Mouse (Mus musculus): ENCODE measurements around the gene Mdfic. TPM values are rescaled to one million over a fixed set of nuclear protein-coding genes. Genes with fewer than 3 reads are reported as not detected.

Gene Mdfic
- total RNA-seq, 2 experiments from 2014 or later: 3.3 to 4.0 TPM

- no peak for DNase-seq (ENCODE audit: extremely low spot score in 1 of 2, low spot score in 1 of 2)
Measured at GRCm38 (mm10) chr6:15738331-15738943, 18.0 kb downstream of the Mdfic start.

- DNase-seq (ENCODE audit: extremely low spot score in 1 of 2, low spot score in 1 of 2): no peak
Measured at GRCm38 (mm10) chr6:15739132-15739531, 18.7 kb downstream of the Mdfic start.

GRCm38 (mm10) chr6:15742591-15743149 is 22.2 kb downstream of the Mdfic start:
- no peak for DNase-seq (ENCODE audit: extremely low spot score in 1 of 2, low spot score in 1 of 2)

- DNase-seq (ENCODE audit: extremely low spot score in 1 of 2, low spot score in 1 of 2): no peak
Measured at GRCm38 (mm10) chr6:15743291-15743792, 22.9 kb downstream of the Mdfic start.

- no peak for DNase-seq (ENCODE audit: extremely low spot score in 1 of 2, low spot score in 1 of 2)
Measured at GRCm38 (mm10) chr6:15743793-15744192, 23.3 kb downstream of the Mdfic start.

GRCm38 (mm10) chr6:15745313-15745712 is 24.9 kb downstream of the Mdfic start:
- no peak for DNase-seq (ENCODE audit: extremely low spot score in 1 of 2, low spot score in 1 of 2)

- no peak for DNase-seq (ENCODE audit: extremely low spot score in 1 of 2, low spot score in 1 of 2)
Measured at GRCm38 (mm10) chr6:15745891-15746290, 25.4 kb downstream of the Mdfic start.

GRCm38 (mm10) chr6:15747396-15748155 is 27.1 kb downstream of the Mdfic start:
- no peak for DNase-seq (ENCODE audit: extremely low spot score in 1 of 2, low spot score in 1 of 2)

GRCm38 (mm10) chr6:15748236-15748635 is 27.8 kb downstream of the Mdfic start:
- DNase-seq (ENCODE audit: extremely low spot score in 1 of 2, low spot score in 1 of 2): no peak

- no peak for DNase-seq (ENCODE audit: extremely low spot score in 1 of 2, low spot score in 1 of 2)
Measured at GRCm38 (mm10) chr6:15748943-15749342, 28.5 kb downstream of the Mdfic start.

GRCm38 (mm10) chr6:15750101-15750500 is 29.6 kb downstream of the Mdfic start:
- DNase-seq (ENCODE audit: extremely low spot score in 1 of 2, low spot score in 1 of 2): no peak

- DNase-seq (ENCODE audit: extremely low spot score in 1 of 2, low spot score in 1 of 2): no peak
Measured at GRCm38 (mm10) chr6:15751375-15751774, 30.9 kb downstream of the Mdfic start.

- DNase-seq (ENCODE audit: extremely low spot score in 1 of 2, low spot score in 1 of 2): no peak
Measured at GRCm38 (mm10) chr6:15752160-15752559, 31.7 kb downstream of the Mdfic start.

- no peak for DNase-seq (ENCODE audit: extremely low spot score in 1 of 2, low spot score in 1 of 2)
Measured at GRCm38 (mm10) chr6:15753208-15753607, 32.7 kb downstream of the Mdfic start.

GRCm38 (mm10) chr6:15758394-15758793 is 37.9 kb downstream of the Mdfic start:
- no peak for DNase-seq (ENCODE audit: extremely low spot score in 1 of 2, low spot score in 1 of 2)

GRCm38 (mm10) chr6:15760750-15761149 is 40.3 kb downstream of the Mdfic start:
- no peak for DNase-seq (ENCODE audit: extremely low spot score in 1 of 2, low spot score in 1 of 2)

- no peak for DNase-seq (ENCODE audit: extremely low spot score in 1 of 2, low spot score in 1 of 2)
Measured at GRCm38 (mm10) chr6:15764039-15764438, 43.6 kb downstream of the Mdfic start.

GRCm38 (mm10) chr6:15767460-15767859 is 47.0 kb downstream of the Mdfic start:
- DNase-seq (ENCODE audit: extremely low spot score in 1 of 2, low spot score in 1 of 2): no peak

- no peak for DNase-seq (ENCODE audit: extremely low spot score in 1 of 2, low spot score in 1 of 2)
Measured at GRCm38 (mm10) chr6:15770128-15770527, 49.7 kb downstream of the Mdfic start.

GRCm38 (mm10) chr6:15777070-15777469 is 56.6 kb downstream of the Mdfic start:
- no peak for DNase-seq (ENCODE audit: extremely low spot score in 1 of 2, low spot score in 1 of 2)

- no peak for DNase-seq (ENCODE audit: extremely low spot score in 1 of 2, low spot score in 1 of 2)
Measured at GRCm38 (mm10) chr6:15780127-15780526, 59.7 kb downstream of the Mdfic start.

- no peak for DNase-seq (ENCODE audit: extremely low spot score in 1 of 2, low spot score in 1 of 2)
Measured at GRCm38 (mm10) chr6:15780688-15781087, 60.2 kb downstream of the Mdfic start.

Measured in layer of hippocampus, postnatal 25 days (tissue).